Mouse (Mus musculus) heart, embryonic 13.5 days (tissue): Measurements from ENCODE around the gene Nfkbil1. TPM values are rescaled to one million over a fixed set of nuclear protein-coding genes. Genes with fewer than 3 reads are reported as not detected.

Experiments used
- ATAC-seq: fragments of 200-750 bp; cut with Nextera tagmentation; 2 replicates; pipeline ENCODE4 v1.8.0; 2017; ENCODE audit warnings: moderate TSS enrichment; ENCODE audit not compliant: insufficient number of reproducible peaks, low FRiP score, low TSS enrichment; ENCODE audit errors: extremely low read depth
- H3K27ac ChIP-seq: fragments of 300-500 bp; sonication (generic); replicated peaks from 2 replicates; pipeline ENCODE4 v1.5.1; 2015; ENCODE audit warnings: moderate library complexity, mild to moderate bottlenecking, inconsistent platforms
- H3K27me3 ChIP-seq: fragments of 300-500 bp; sonication (generic); replicated peaks from 2 replicates; pipeline ENCODE4 v1.6.1; 2015; ENCODE audit warnings: mild to moderate bottlenecking, inconsistent platforms
- H3K36me3 ChIP-seq: fragments of 300-500 bp; sonication (generic); 2 replicates; pipeline ENCODE4 v1.6.1; 2015; ENCODE audit warnings: mild to moderate bottlenecking, inconsistent platforms
- H3K4me1 ChIP-seq: fragments of 300-500 bp; sonication (generic); 2 replicates; pipeline ENCODE4 v1.6.1; 2015; ENCODE audit warnings: inconsistent platforms
- H3K4me2 ChIP-seq: fragments of 300-500 bp; sonication (generic); 2 replicates; pipeline ENCODE4 v1.6.1; 2015; ENCODE audit warnings: inconsistent platforms, mild to moderate bottlenecking, moderate library complexity
- H3K4me3 ChIP-seq: fragments of 300-500 bp; sonication (generic); 2 replicates; pipeline ENCODE4 v1.5.1; 2015; ENCODE audit warnings: moderate library complexity, mild to moderate bottlenecking, inconsistent platforms
- H3K9ac ChIP-seq: fragments of 300-500 bp; sonication (generic); 2 replicates; pipeline ENCODE4 v1.6.1; 2015; ENCODE audit warnings: inconsistent platforms, mild to moderate bottlenecking, moderate library complexity
- H3K9me3 ChIP-seq: fragments of 300-500 bp; sonication (generic); 2 replicates; pipeline ENCODE4 v1.6.1; 2016; ENCODE audit warnings: inconsistent platforms
- WGBS: fragments of 180-500 bp; shearing (Covaris S2); methylation state at CpG from one replicate; pipeline ENCODE4 v1.1.7; 2015; ENCODE audit warnings: mixed read lengths; 5-methylcytosine and 5-hydroxymethylcytosine counted together
- polyA plus RNA-seq: library from polyadenylated mRNA; unstranded; fragments of >200 nt; fragmentation: Nextera tagmentation; extraction: Ambion mirVana; gene quantifications from 2 replicates; pipeline ENCODE4 v1.2.1, GENCODE M21; 2015

Gene Nfkbil1
- polyA plus RNA-seq: 7.6 and 8.1 TPM in 2 replicates

GRCm38 (mm10) chr17:35235614-35236389, at the start of gene Nfkbil1:
Gene Nfkbil1 (minus strand): TSS chr17:35235792.
- Histone ChIP-seq H3K9ac (peak within 1 kb of the TSS; percentile 94), H3K4me2 (peak within 1 kb of the TSS; percentile 91), H3K36me3 (peaks cover 24% of the 10 kb centered on the region), H3K9me3 (no peaks in the 10 kb centered on the region), H3K4me1 (peaks cover 49% of the 10 kb centered on the region), H3K27me3 (no peaks in the 10 kb centered on the region), H3K4me3 (peak within 1 kb of the TSS; percentile 74), H3K27ac (peak within 1 kb of the TSS; percentile 98)
- ATAC-seq: peak; percentile 65
- under 1% methylated on average over 35 of the region's 35 CpGs for WGBS

- no peaks in the 10 kb centered on the region for H3K4me1 ChIP-seq
- no peaks in the 10 kb centered on the region for H3K9me3 ChIP-seq
- 56% methylated on average over 3 of the region's 3 CpGs for WGBS
- no peaks in the 10 kb centered on the region for H3K36me3 ChIP-seq
- H3K27ac ChIP-seq: no peak overlapping the region
- H3K9ac ChIP-seq: no peak overlapping the region
- peaks cover 61% of the 10 kb centered on the region for H3K27me3 ChIP-seq
- no peak overlapping the region for H3K4me2 ChIP-seq
- no peak for ATAC-seq
- H3K4me3 ChIP-seq: no peak overlapping the region
Observed at GRCm38 (mm10) chr17:35280276-35280675, 44.7 kb upstream of the Nfkbil1 start.

- no peak overlapping the region for H3K4me3 ChIP-seq
- no peak overlapping the region for H3K27ac ChIP-seq
- no peak overlapping the region for H3K4me2 ChIP-seq
- ATAC-seq: no peak
- H3K9me3 ChIP-seq: no peaks in the 10 kb centered on the region
- H3K9ac ChIP-seq: no peak overlapping the region
- H3K4me1 ChIP-seq: no peaks in the 10 kb centered on the region
- WGBS: 78% methylated on average over 13 of the region's 13 CpGs
- H3K27me3 ChIP-seq: peaks cover 62% of the 10 kb centered on the region
- no peaks in the 10 kb centered on the region for H3K36me3 ChIP-seq
Observed at GRCm38 (mm10) chr17:35278957-35279688, 43.5 kb upstream of the Nfkbil1 start.

GRCm38 (mm10) chr17:35278049-35278448, 42.5 kb upstream of the Nfkbil1 start:
- H3K9ac ChIP-seq: no peak overlapping the region
- WGBS: 83% methylated on average over 8 of the region's 8 CpGs
- peaks cover 56% of the 10 kb centered on the region for H3K27me3 ChIP-seq
- H3K4me1 ChIP-seq: no peaks in the 10 kb centered on the region
- H3K9me3 ChIP-seq: no peaks in the 10 kb centered on the region
- H3K4me3 ChIP-seq: no peak overlapping the region
- no peak overlapping the region for H3K27ac ChIP-seq
- no peak overlapping the region for H3K4me2 ChIP-seq
- H3K36me3 ChIP-seq: no peaks in the 10 kb centered on the region
- no peak for ATAC-seq

GRCm38 (mm10) chr17:35276304-35276864, 40.8 kb upstream of the Nfkbil1 start:
- Histone ChIP-seq H3K27me3 (peaks cover 57% of the 10 kb centered on the region), H3K4me3 (no peak overlapping the region), H3K4me1 (no peaks in the 10 kb centered on the region), H3K9ac (no peak overlapping the region), H3K27ac (no peak overlapping the region), H3K4me2 (no peak overlapping the region), H3K9me3 (no peaks in the 10 kb centered on the region), H3K36me3 (no peaks in the 10 kb centered on the region)
- no peak for ATAC-seq
- WGBS: 18% methylated on average over 13 of the region's 13 CpGs

- 2% methylated on average over 11 of the region's 11 CpGs for whole genome bisulfite sequencing
Observed at GRCm38 (mm10) chr17:35274770-35275169, 39.2 kb upstream of the Nfkbil1 start.

GRCm38 (mm10) chr17:35272249-35272648, 36.7 kb upstream of the Nfkbil1 start:
- Histone ChIP-seq H3K27me3 (peaks cover 50% of the 10 kb centered on the region), H3K4me1 (no peaks in the 10 kb centered on the region), H3K27ac (no peak overlapping the region), H3K9me3 (no peaks in the 10 kb centered on the region), H3K9ac (no peak overlapping the region), H3K36me3 (no peaks in the 10 kb centered on the region), H3K4me2 (no peak overlapping the region), H3K4me3 (no peak overlapping the region)
- ATAC-seq: no peak
- 56% methylated on average over 3 of the region's 3 CpGs for WGBS

More at GRCm38 (mm10) chr17:35274770-35275169, 39.2 kb upstream of the Nfkbil1 start:
- H3K4me1 ChIP-seq: no peaks in the 10 kb centered on the region
- no peak overlapping the region for H3K4me2 ChIP-seq
- no peak overlapping the region for H3K27ac ChIP-seq
- no peaks in the 10 kb centered on the region for H3K9me3 ChIP-seq
- no peaks in the 10 kb centered on the region for H3K36me3 ChIP-seq
- no peak for ATAC-seq
- no peak overlapping the region; the same call in 1 of the 2 replicates for H3K9ac ChIP-seq
- peaks cover 52% of the 10 kb centered on the region for H3K27me3 ChIP-seq
- H3K4me3 ChIP-seq: no peak overlapping the region

GRCm38 (mm10) chr17:35269653-35270347, 34.2 kb upstream of the Nfkbil1 start:
- peak; percentile 11; the same call in 1 of the 2 replicates for ATAC-seq
- H3K27me3 ChIP-seq: peaks cover 49% of the 10 kb centered on the region
- no peaks in the 10 kb centered on the region for H3K36me3 ChIP-seq
- no peaks in the 10 kb centered on the region for H3K4me1 ChIP-seq
- H3K4me3 ChIP-seq: no peak overlapping the region
- no peak overlapping the region for H3K27ac ChIP-seq
- 24% methylated on average over 3 of the region's 3 CpGs for WGBS
- H3K9me3 ChIP-seq: no peaks in the 10 kb centered on the region
- no peak overlapping the region for H3K9ac ChIP-seq
- H3K4me2 ChIP-seq: no peak overlapping the region

- H3K9ac ChIP-seq: no peak overlapping the region
- no peak overlapping the region for H3K4me3 ChIP-seq
- no peaks in the 10 kb centered on the region for H3K36me3 ChIP-seq
- H3K27me3 ChIP-seq: peaks cover 65% of the 10 kb centered on the region
- peaks cover 7% of the 10 kb centered on the region; the same call in 1 of the 2 replicates for H3K4me1 ChIP-seq
- ATAC-seq: no peak
- no peak overlapping the region for H3K27ac ChIP-seq
- no peaks in the 10 kb centered on the region for H3K9me3 ChIP-seq
- WGBS: 44% methylated on average over 1 of the region's 1 CpGs
- H3K4me2 ChIP-seq: no peak overlapping the region
Observed at GRCm38 (mm10) chr17:35267399-35268086, 32.0 kb upstream of the Nfkbil1 start.

GRCm38 (mm10) chr17:35263523-35263883, 27.9 kb upstream of the Nfkbil1 start:
- H3K4me2 ChIP-seq: peak overlapping the region; percentile 100
- H3K4me1 ChIP-seq: peaks cover 7% of the 10 kb centered on the region; the same call in 1 of the 2 replicates
- H3K27ac ChIP-seq: no peak overlapping the region
- no peaks in the 10 kb centered on the region for H3K9me3 ChIP-seq
- ATAC-seq: no peak
- peak overlapping the region; percentile 74 for H3K4me3 ChIP-seq
- peaks cover 91% of the 10 kb centered on the region for H3K27me3 ChIP-seq
- 2% methylated on average over 27 of the region's 31 CpGs for WGBS
- H3K36me3 ChIP-seq: no peaks in the 10 kb centered on the region
- peak overlapping the region; percentile 80 for H3K9ac ChIP-seq
